Mouse (Mus musculus) bone marrow, adult 2 months (tissue): Measurements from ENCODE around the gene Vma21-ps. TPM values are rescaled to one million over a fixed set of nuclear protein-coding genes. Genes with fewer than 3 reads are reported as not detected.
"Not testable (repeated sequence)": the region's sequence is repeated elsewhere in the genome, so short reads cannot be mapped to it uniquely, and the experiment has no call there.

ENCODE experiments used
- H3K27ac ChIP-seq: fragments of 200-500 bp; 2 replicates; pipeline ENCODE4 v1.5.1; 2012; ENCODE audit warnings: low read depth, mild to moderate bottlenecking, control low read depth, inconsistent platforms, low read length; ENCODE audit not compliant: control insufficient read depth, poor library complexity, insufficient read depth
- H3K4me1 ChIP-seq: fragments of 200-500 bp; 2 replicates; pipeline ENCODE4 v1.6.1; 2011; ENCODE audit warnings: low read length; ENCODE audit not compliant: control insufficient read depth, insufficient read depth
- H3K4me3 ChIP-seq: fragments of 200-500 bp; replicated peaks from 2 replicates; pipeline ENCODE3; 2011; ENCODE audit warnings: mild to moderate bottlenecking, low read depth, low read length, control low read depth; ENCODE audit not compliant: control insufficient read depth
- CTCF ChIP-seq: fragments of 200-500 bp; IDR thresholded peaks from 2 replicates; pipeline ENCODE4 v1.5.1; 2011; ENCODE audit warnings: low read length, control low read depth; ENCODE audit not compliant: control insufficient read depth, insufficient read depth
- POLR2A ChIP-seq: fragments of 200-500 bp; IDR thresholded peaks from 2 replicates; pipeline ENCODE4 v1.6.1; 2011; ENCODE audit warnings: low read depth, mild to moderate bottlenecking, control low read depth, low read length, borderline replicate concordance; ENCODE audit not compliant: control insufficient read depth
- WGBS: fragments of 180-500 bp; shearing (Covaris S2); methylation state at CpG from one replicate; pipeline ENCODE4 v1.1.7; 2018; 5-methylcytosine and 5-hydroxymethylcytosine counted together
- polyA plus RNA-seq: library from polyadenylated mRNA; stranded (reverse); fragments of >200 nt; gene quantifications from 2 replicates; pipeline ENCODE4 v1.2.4, GENCODE M21; 2011; ENCODE audit warnings: low replicate concordance; ENCODE audit not compliant: missing spikeins, insufficient read depth, insufficient read length

The Vma21-ps gene
- polyA plus RNA-seq: not detected in 2 replicates

DNA sequence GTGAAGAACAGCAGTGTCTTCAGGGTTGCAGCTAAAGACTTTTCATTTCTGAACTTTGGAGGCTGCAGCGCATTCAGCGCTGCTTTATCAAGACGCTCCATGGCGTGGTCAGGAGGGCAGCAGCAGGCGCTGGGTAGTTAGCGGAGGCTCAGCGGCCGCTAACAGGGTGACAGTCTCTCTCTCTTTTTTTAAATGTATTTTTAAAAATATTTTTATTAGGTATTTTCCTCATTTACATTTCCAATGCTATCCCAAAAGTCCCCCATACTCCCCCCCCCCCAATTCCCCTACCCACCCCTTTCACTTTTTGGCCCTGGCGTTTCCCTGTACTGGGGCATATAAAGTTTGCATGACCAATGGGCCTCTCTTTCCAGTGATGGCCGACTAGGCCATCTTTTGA lies at the start of gene Vma21-ps:
TSS of gene Vma21-ps (minus strand) at position 101 of the 400 bp plus-strand sequence.
- not testable (repeated sequence) for H3K4me3 ChIP-seq, H3K4me1 ChIP-seq, H3K27ac ChIP-seq
- 89% methylated on average over 10 of the region's 10 CpGs for WGBS

DNA sequence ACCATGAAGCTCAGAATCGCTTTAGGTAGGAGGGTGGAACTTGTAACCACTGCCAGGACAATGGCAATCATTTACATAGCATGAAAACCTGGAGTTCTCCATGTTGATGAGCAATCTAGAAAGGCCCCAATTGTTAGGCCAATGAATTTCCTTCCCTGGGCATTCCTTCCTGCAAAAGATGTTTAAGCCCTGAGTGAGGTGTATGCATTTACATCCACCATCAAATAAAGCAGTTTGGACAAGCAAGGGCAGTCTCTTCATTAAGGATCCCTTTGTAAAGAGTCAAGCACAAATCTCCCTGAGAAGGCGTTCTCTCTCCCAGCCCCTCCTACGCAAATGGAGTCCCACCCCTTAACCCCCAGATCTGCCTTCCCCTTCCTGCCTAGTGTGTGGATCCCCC lies 46.0 kb upstream of the Vma21-ps start:
- no peak overlapping the region for H3K27ac ChIP-seq
- no peaks in the 10 kb centered on the region for H3K4me1 ChIP-seq
- 74% methylated on average over 3 of the region's 3 CpGs for WGBS
- H3K4me3 ChIP-seq: no peak overlapping the region
- TF ChIP-seq CTCF (no peak), POLR2A (no peak)

DNA sequence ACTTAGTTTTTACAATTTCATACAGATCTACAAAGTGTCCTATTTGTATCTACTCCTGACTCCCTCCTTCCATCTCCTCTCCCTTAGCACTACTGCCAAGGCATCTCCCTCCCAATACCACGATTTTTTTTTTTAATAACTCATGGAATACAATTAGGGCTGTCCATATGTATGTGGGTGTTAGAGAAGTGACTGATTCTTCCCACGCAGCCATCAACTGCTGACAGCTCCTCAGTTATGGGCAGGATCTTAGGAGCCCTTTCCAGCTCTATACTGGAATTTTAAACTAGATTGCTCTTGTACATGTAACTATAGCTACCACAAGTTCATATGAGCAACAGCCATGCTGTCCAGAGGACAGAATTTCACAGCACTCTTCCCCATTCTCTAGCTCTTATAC lies 33.6 kb upstream of the Vma21-ps start:
- no peaks in the 10 kb centered on the region for H3K4me1 ChIP-seq
- 59% methylated on average over 2 of the region's 2 CpGs for WGBS
- H3K27ac ChIP-seq: no peak overlapping the region
- TF ChIP-seq CTCF: no peak
- TF ChIP-seq POLR2A: no peak
- no peak overlapping the region for H3K4me3 ChIP-seq

- Histone ChIP-seq H3K4me1 (no peaks in the 10 kb centered on the region), H3K4me3 (no peak overlapping the region), H3K27ac (no peak overlapping the region)
- 72% methylated on average over 5 of the region's 5 CpGs for WGBS
- TF ChIP-seq POLR2A (no peak), CTCF (no peak)
Observed at GRCm38 (mm10) chr4:52526464-52526863, 29.4 kb upstream of the Vma21-ps start.

- no peak overlapping the region for H3K27ac ChIP-seq
- TF ChIP-seq CTCF (no peak), POLR2A (no peak)
- H3K4me1 ChIP-seq: no peaks in the 10 kb centered on the region
- 77% methylated on average over 5 of the region's 5 CpGs for WGBS
- no peak overlapping the region for H3K4me3 ChIP-seq
Observed at GRCm38 (mm10) chr4:52519301-52519700, 22.3 kb upstream of the Vma21-ps start.

DNA sequence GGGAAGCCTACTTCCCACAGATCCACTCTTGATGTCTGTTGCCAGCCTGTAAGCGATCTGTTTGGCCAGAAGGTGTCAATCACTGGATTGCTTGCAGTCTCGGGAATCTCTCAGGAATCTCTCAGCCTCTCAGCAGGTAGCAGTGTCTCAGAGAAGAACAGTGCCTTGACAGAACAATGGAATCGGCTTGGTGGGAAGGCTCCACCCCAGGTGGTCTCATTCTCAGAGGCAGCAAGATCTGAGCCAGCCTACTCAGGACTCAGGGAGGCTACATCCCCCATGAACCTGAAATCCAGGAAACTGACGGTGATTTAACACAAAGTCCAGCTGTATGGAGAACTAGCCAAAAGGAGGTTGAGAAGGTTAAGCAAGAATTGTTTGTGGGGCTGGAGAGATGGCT lies 20.5 kb upstream of the Vma21-ps start:
- WGBS: 25% methylated on average over 4 of the region's 4 CpGs
- TF ChIP-seq POLR2A: no peak
- Histone ChIP-seq H3K27ac (no peak overlapping the region), H3K4me3 (no peak overlapping the region), H3K4me1 (no peaks in the 10 kb centered on the region)

DNA sequence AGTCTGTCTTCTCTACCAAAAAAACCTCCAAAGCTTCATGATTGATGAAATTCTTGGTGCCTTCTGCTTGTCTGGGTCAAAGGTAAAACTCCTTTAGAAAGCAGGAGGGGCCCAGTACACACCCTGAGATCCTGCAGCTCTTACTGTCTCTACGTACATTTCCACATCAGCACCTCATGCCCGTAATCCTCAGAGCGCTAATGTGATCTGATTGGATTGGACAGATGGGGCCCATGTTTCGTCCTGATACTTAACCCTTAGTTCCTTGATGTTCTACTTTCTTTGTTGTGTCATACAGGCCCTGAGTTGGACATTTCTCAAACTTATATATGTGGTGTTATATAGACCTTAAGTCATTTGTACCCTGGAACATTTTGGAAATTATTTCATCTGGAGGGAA lies 9.6 kb downstream of the Vma21-ps start:
- TF ChIP-seq CTCF (no peak), POLR2A (no peak)
- no peaks in the 10 kb centered on the region for H3K4me1 ChIP-seq
- H3K27ac ChIP-seq: no peak overlapping the region
- no peak overlapping the region for H3K4me3 ChIP-seq
- 94% methylated on average over 4 of the region's 4 CpGs for WGBS

DNA sequence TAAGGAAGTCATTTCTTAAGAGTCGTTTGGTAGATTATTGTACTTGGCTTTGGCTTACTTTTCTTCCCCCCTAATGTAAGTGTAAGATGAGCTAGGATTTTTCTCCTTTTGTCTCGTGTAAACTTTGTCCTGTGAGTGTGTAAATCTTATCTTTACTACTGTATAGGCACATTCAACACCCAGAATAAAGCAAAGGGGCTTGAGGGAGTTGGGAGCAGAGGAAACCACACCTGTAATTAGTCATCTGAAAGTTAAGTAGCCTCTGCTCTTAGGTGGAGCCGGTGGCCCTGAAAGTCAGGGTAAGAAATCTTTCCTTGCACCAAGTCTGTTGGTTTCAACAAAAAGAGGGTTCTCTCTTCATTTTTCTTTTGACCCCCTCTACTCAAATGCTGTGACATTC lies 23.6 kb downstream of the Vma21-ps start:
- no peak overlapping the region for H3K27ac ChIP-seq
- H3K4me1 ChIP-seq: no peaks in the 10 kb centered on the region
- TF ChIP-seq CTCF (no peak), POLR2A (no peak)
- 85% methylated on average over 3 of the region's 3 CpGs for WGBS
- H3K4me3 ChIP-seq: no peak overlapping the region

- Histone ChIP-seq H3K4me3 (no peak overlapping the region), H3K27ac (no peak overlapping the region), H3K4me1 (no peaks in the 10 kb centered on the region)
- 96% methylated on average over 5 of the region's 5 CpGs for WGBS
- no peak for TF ChIP-seq POLR2A
- no peak for TF ChIP-seq CTCF
Observed at GRCm38 (mm10) chr4:52461321-52461720, 35.7 kb downstream of the Vma21-ps start.

GRCm38 (mm10) chr4:52459726-52460125 lies 37.3 kb downstream of the Vma21-ps start:
- Histone ChIP-seq H3K4me1 (no peaks in the 10 kb centered on the region), H3K27ac (no peak overlapping the region), H3K4me3 (no peak overlapping the region)
- 95% methylated on average over 1 of the region's 1 CpGs for WGBS
- peak; percentile 39; the same call in 1 of the 2 replicates for TF ChIP-seq CTCF
- no peak for TF ChIP-seq POLR2A

Other genes with a start within 250 kb of the Vma21-ps start
- gene Smc2, start 58.0 kb downstream of the Vma21-ps start, polyA plus RNA-seq: 54.3 and 75.9 TPM in 2 replicates
- not detected in 2 replicates for gene Toporsl, start 99.0 kb upstream of the Vma21-ps start, polyA plus RNA-seq